Mouse (Mus musculus) cerebellum, postnatal 25 days (tissue): ENCODE results near the gene Sar1a.

Experiments used
- DNase-seq, 2 experiments: peaks; one replicate each; pipeline ENCODE4 v3.0.0; 2021; ENCODE audit warnings: mixed read lengths in 2 of 2

Gene Sar1a

GRCm38 (mm10) chr10:61680015-61680913 is at the start of gene Sar1a:
Gene Sar1a, plus strand, starts transcription at chr10:61680299.
- peak; percentile 98 to 99 for DNase-seq

GRCm38 (mm10) chr10:61632445-61632844 is 47.7 kb upstream of the Sar1a start:
- DNase-seq = no peak

- no peak for DNase-seq
Observed at GRCm38 (mm10) chr10:61637055-61637454, 43.0 kb upstream of the Sar1a start.

- DNase-seq = no peak
Observed at GRCm38 (mm10) chr10:61640363-61640762, 39.7 kb upstream of the Sar1a start.

GRCm38 (mm10) chr10:61646557-61646956 is 33.5 kb upstream of the Sar1a start:
- no peak for DNase-seq

GRCm38 (mm10) chr10:61647790-61648736 is 32.0 kb upstream of the Sar1a start, which contains the start of gene Ppa1:
Gene Ppa1, plus strand, starts transcription at chr10:61648552.
- DNase-seq = peak; percentile 90 to 96

- DNase-seq = peak in 1 of 2 experiments; percentile 31
Observed at GRCm38 (mm10) chr10:61648737-61649645, 31.1 kb upstream of the Sar1a start.

GRCm38 (mm10) chr10:61654105-61654504 is 26.0 kb upstream of the Sar1a start:
- DNase-seq = no peak

- no peak for DNase-seq
Observed at GRCm38 (mm10) chr10:61654691-61655090, 25.4 kb upstream of the Sar1a start.

GRCm38 (mm10) chr10:61655188-61655587 is 24.9 kb upstream of the Sar1a start:
- DNase-seq = no peak

GRCm38 (mm10) chr10:61656928-61657882 is 22.9 kb upstream of the Sar1a start:
- DNase-seq = no peak

- DNase-seq = peak in 1 of 2 experiments; percentile 50
Observed at GRCm38 (mm10) chr10:61657985-61658384, 22.1 kb upstream of the Sar1a start.

GRCm38 (mm10) chr10:61661887-61662286 is 18.2 kb upstream of the Sar1a start:
- DNase-seq = no peak

- DNase-seq = no peak
Observed at GRCm38 (mm10) chr10:61662391-61662988, 17.6 kb upstream of the Sar1a start.

GRCm38 (mm10) chr10:61665111-61665510 is 15.0 kb upstream of the Sar1a start:
- DNase-seq = no peak

GRCm38 (mm10) chr10:61665651-61666050 is 14.4 kb upstream of the Sar1a start:
- no peak for DNase-seq

- DNase-seq = no peak
Observed at GRCm38 (mm10) chr10:61669289-61669688, 10.8 kb upstream of the Sar1a start.

GRCm38 (mm10) chr10:61669896-61670295 is 10.2 kb upstream of the Sar1a start:
- no peak for DNase-seq

GRCm38 (mm10) chr10:61670758-61671157 is 9.3 kb upstream of the Sar1a start:
- DNase-seq = no peak

- no peak for DNase-seq
Observed at GRCm38 (mm10) chr10:61675935-61676334, 4.2 kb upstream of the Sar1a start.

- no peak for DNase-seq
Observed at GRCm38 (mm10) chr10:61679545-61679944, 554 bp upstream of the Sar1a start.
